Mouse (Mus musculus) forelimb bud, embryonic 11.5 days (tissue): ENCODE results near the gene Micu2.

ENCODE experiments used
- DNase-seq: peaks from one replicate; pipeline ENCODE4 v3.0.0-alpha.2; 2012; ENCODE audit warnings: low read depth, low spot score

Micu2 gene

GRCm38 (mm10) chr14:57998526-57999401 lies at the start of gene Micu2:
Gene Micu2 (minus strand): TSS chr14:57999262.
- DNase-seq = peak; percentile 92

- DNase-seq = no peak
Measured at GRCm38 (mm10) chr14:58046639-58047284, 47.7 kb upstream of the Micu2 start.

GRCm38 (mm10) chr14:58036174-58036573 lies 37.1 kb upstream of the Micu2 start:
- DNase-seq = no peak

- peak; percentile 51 for DNase-seq
Measured at GRCm38 (mm10) chr14:58034567-58034966, 35.5 kb upstream of the Micu2 start.

- peak; percentile 46 for DNase-seq
Measured at GRCm38 (mm10) chr14:58018869-58019268, 19.8 kb upstream of the Micu2 start.

- DNase-seq = no peak
Measured at GRCm38 (mm10) chr14:58003852-58004251, 4.8 kb upstream of the Micu2 start.

GRCm38 (mm10) chr14:58002161-58002560 lies 3.1 kb upstream of the Micu2 start:
- no peak for DNase-seq

- no peak for DNase-seq
Measured at GRCm38 (mm10) chr14:57999402-57999734, 306 bp upstream of the Micu2 start.

GRCm38 (mm10) chr14:57997431-57997830 lies 1.6 kb downstream of the Micu2 start:
- DNase-seq = no peak

GRCm38 (mm10) chr14:57996210-57996609 lies 2.9 kb downstream of the Micu2 start:
- no peak for DNase-seq

- no peak for DNase-seq
Measured at GRCm38 (mm10) chr14:57991761-57992160, 7.3 kb downstream of the Micu2 start.

GRCm38 (mm10) chr14:57989162-57989561 lies 9.9 kb downstream of the Micu2 start:
- DNase-seq = no peak

- DNase-seq = no peak
Measured at GRCm38 (mm10) chr14:57985780-57986179, 13.3 kb downstream of the Micu2 start.

GRCm38 (mm10) chr14:57982450-57982849 lies 16.6 kb downstream of the Micu2 start:
- no peak for DNase-seq

GRCm38 (mm10) chr14:57981720-57982418 lies 17.2 kb downstream of the Micu2 start:
- peak; percentile 49 for DNase-seq

- no peak for DNase-seq
Measured at GRCm38 (mm10) chr14:57980776-57981175, 18.3 kb downstream of the Micu2 start.

GRCm38 (mm10) chr14:57980179-57980578 lies 18.9 kb downstream of the Micu2 start:
- DNase-seq = no peak

GRCm38 (mm10) chr14:57978144-57978543 lies 20.9 kb downstream of the Micu2 start:
- DNase-seq = peak; percentile 62

- DNase-seq = no peak
Measured at GRCm38 (mm10) chr14:57975656-57976055, 23.4 kb downstream of the Micu2 start.

- DNase-seq = no peak
Measured at GRCm38 (mm10) chr14:57971986-57972525, 27.0 kb downstream of the Micu2 start.

- no peak for DNase-seq
Measured at GRCm38 (mm10) chr14:57968873-57969272, 30.2 kb downstream of the Micu2 start.
